Mouse (Mus musculus): ENCODE results near the gene Zscan10. TPM values are rescaled to one million over a fixed set of nuclear protein-coding genes. Genes with fewer than 3 reads are reported as not detected.
"Not testable (repeated sequence)": the region's sequence is repeated elsewhere in the genome, so short reads cannot be mapped to it uniquely, and the experiment has no call there.

The Zscan10 gene
- total RNA-seq, 2 experiments from 2014 or later, result not detected

DNA sequence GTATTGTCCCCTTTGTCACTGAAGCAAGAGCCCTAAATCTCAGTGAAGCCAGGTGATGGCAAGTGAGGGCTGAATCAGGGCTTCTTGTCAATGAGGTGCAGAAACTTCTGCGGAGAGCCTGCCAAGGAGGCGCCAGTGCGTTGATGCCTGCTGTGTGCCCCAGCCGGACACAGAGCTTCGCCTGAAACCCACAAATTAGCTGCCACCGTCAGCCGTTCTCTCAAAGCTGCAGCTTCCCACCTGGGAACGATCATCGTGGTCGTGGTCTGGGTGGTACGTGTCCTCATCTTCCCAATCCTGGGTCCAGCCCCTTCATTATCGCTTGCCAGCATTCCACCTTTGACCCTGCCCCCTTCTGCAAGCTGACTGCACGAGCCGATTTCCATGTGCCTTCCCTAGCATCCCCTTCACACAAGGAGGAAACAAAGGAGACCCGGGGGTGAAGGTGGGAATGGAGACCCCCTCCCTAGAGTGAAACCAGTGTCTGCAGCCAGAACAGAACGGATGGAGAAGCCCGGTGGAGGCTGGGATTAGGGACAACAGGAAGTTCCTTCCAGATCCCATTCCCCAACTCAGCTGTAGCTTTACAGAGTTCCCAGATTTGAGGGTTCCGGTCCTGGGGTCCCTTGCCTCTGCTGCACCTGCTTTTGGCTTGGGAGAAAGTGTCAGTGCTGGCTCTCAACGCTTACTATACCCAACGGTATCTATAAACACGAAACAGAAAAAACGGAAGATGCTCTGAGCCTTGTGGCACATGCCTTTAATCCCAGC, 14.8 kb upstream of the Zscan10 start:
- peak; percentile 47 for ATAC-seq (replicated peaks; ENCODE audit: poor library complexity, severe bottlenecking)

DNA sequence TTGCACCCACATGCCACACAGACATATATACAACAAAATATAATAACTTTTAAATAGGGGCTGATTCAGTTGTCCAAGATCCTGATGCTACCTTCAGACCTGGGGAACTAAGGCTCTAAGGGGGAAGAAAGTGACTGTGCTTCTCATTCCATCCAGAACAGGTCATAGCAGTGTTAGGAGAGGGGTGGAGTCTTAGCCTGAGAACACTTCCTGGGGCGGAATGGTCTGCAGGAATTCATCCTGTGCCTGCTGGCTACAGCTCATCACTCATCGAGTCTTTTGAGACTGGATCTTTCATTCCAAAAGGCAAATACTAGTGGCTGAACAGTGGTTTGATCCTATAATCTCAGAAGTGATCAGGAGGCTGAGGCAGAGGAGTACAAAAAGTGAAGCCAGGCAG, 13.4 kb upstream of the Zscan10 start:
- ATAC-seq (replicated peaks; ENCODE audit: poor library complexity, severe bottlenecking), result no peak

DNA sequence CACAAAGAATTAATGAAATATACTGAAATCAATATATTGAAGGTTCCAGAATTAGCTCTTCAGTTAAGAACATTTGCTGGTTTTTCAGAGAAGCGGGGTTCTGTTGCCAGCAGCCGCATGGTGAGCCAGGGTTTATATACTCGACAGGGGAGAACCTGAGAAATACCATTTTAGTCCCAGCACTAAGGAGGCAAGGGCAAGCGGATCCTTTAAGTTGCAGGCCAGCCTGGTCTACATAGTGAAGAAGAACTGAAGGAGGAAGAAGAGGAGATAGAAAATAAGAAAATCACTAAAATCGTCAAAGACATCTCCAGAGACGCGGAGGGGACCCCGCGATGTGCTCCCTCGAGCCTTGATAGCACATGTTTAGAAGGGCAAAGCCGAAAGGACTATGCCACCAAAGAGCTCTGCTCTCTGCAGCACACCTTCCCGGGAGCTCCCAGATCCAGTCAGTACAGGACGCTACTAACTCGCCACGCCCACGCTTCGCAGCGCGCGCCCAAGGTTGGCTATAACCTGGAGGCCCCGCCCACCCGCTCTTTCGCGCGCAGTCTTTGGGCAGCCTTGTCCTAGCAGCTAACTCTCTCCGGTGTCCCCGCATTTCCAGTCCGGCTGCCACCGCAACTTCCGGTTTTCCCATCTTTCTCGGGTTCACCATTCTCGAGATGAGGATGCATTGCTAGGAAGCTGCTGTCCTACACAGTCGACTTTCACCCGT, 8.3 kb upstream of the Zscan10 start:
- ATAC-seq (replicated peaks; ENCODE audit: poor library complexity, severe bottlenecking), result peak; percentile 98

DNA sequence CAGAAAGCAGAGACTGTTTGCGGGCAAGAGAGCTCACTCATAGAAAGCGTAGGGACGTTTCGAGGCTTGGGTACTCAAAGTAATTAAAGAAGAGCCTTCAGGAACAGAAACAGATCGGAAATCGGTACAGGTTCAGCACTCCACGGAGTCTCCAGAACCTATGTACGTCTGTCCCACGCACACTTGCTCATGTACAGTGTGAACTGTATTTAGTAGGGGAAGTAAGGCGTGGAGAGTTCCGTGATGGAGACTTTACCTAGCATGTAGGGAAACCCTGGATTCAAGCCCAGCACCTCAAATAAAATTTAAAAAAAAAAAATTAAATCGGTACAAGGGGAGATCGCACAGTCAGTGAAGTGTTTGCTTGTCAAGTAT, 7.7 kb upstream of the Zscan10 start:
- peak; percentile 61 for ATAC-seq (replicated peaks; ENCODE audit: poor library complexity, severe bottlenecking)

DNA sequence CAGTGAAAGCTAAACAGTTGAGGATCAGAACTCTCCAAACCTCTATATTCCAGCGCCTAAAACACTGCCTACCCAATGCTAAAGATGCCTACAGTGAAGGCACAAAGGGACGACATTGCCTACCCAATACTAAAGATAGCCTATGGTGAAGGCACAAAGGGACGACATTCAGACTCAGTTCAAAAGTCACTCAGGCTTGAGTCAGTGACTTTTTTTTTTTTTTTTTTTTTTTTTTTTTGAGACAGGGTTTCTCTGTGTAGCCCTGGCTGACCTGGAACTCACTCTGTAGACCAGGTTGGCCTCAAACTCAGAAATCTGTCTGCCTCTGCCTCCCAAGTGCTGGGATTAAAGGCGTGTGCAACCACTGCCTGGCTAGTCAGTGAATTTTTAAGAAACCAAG, 5.5 kb upstream of the Zscan10 start:
- ATAC-seq (replicated peaks; ENCODE audit: poor library complexity, severe bottlenecking), result not testable (repeated sequence)

DNA sequence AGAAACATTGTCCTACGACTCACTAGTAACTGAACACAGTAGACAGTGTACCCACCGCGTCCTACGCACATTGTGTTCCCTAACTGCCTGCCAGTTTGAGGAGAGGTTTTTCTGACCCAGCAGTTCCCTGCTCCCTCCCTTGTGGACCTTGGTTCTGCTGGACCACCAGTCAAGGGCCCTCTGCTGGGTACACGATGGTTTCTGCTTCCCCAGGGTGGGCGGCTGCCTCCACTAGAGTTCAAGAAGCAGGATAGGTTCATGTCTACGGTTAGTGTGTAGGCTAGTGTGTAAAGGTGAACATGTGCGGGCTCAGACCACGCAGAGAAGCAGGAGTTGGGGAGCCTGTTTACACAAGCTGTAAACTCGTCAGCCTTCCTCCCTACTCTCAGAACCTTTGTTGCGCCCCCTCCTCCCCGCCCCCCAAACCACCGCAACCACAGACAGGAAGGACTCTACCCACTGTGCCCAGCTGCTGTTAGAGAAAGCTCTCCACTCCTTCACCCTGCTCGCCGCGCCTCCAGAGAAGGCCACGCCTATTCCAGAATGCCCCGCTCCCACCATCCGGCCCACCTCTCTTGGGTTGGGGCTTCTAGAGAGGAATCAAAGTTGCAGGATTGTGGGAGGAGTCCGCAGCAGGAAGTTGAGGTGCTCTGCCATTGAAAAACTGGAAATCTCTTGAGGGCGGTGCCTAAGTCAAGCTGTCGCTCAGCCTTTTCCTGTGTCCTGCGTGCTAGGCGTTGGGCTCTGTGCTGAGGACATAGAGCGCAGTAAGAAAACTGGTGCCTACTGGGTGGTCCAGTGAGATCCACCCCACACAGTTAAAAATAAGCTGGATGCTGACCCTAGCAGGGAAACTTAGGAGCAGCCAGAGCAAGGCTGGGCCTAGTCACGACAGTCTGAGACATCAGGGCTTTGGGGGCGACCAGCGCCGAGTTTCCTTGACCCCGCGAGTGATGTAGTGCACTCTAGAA, 1.8 kb upstream of the Zscan10 start, which contains the start of gene Zfp13:
Gene Zfp13, minus strand, starts transcription at position 906 of the 971 bp plus-strand sequence.
- peak; percentile 91 for ATAC-seq (replicated peaks; ENCODE audit: poor library complexity, severe bottlenecking)

DNA sequence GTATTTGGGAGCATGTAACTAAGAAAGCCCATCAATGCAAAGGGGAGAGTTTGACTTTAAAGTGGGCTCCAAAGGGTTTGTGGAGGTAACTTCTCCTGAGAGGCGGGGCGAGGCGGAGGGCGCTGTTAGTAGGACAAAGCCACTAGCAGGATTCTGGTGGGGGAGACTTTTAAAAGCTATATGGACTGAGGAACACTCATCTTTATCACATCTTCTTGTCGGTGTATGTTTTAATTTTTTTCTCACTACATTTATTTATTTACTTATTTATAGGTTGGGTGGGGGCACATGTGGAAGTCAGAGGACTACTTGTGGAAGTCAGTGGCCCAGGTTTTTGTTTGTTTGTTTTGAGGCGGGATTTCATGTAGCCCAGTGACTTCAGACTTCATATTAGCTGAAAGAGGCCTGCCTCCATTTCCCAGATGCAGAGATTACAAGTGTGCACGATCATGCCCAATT, 1.0 kb upstream of the Zscan10 start:
- ATAC-seq (replicated peaks; ENCODE audit: poor library complexity, severe bottlenecking), result no peak

DNA sequence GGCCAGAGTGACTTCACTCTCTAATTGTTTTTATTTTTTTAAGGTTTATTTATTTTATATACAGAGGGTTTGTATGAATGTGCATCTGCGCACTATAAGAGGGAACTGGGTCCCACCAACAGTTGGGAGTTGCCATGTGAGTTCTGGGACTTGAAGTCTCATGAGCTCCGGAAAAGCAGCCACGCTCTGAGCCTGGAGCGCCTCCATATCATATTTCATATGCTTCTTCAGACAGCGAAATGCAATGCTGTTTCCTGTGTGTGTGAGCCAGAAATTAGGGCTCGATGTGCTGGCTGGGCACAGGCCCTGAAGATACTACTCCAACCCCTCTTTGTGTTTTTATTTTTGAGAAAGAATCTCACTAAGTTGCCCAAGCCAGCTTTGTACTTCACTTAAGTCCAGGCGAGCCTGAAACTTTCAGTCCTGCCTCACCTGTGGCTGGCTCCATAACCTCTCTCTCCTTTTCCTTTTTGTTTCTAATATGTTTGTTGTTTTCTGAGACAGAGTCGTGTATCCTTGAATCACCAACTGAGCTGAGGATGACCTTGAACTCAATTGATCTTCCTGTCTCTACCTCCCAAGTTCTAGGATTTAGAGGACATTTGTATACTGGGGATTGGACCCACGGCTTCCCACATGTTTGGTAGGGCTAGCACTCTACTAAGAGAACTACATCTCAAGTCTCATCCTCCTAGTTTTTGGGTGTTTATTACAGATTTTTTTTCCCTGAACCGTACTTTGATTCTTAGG, 1.4 kb downstream of the Zscan10 start:
- ATAC-seq (replicated peaks; ENCODE audit: poor library complexity, severe bottlenecking), result no peak

DNA sequence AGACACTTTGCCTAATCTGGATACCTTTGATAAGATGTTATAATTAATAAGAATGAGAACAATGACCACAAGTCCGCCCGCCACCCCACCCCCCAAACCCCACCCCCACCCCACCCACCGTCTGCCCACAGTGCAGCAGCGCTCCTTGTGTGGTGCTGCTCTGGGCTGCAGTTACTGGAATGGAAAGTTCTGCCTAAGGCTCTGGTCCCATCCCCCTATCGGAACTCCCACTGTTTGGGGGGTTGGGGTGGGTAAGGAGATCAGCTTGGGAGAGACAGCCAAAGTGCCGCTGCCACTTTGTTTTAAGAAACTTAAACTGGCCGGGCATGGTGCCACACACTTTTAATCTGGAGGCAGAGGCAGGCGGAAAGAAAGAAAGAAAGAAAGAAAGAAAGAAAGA, 2.4 kb downstream of the Zscan10 start:
- ATAC-seq (replicated peaks; ENCODE audit: poor library complexity, severe bottlenecking), result no peak

DNA sequence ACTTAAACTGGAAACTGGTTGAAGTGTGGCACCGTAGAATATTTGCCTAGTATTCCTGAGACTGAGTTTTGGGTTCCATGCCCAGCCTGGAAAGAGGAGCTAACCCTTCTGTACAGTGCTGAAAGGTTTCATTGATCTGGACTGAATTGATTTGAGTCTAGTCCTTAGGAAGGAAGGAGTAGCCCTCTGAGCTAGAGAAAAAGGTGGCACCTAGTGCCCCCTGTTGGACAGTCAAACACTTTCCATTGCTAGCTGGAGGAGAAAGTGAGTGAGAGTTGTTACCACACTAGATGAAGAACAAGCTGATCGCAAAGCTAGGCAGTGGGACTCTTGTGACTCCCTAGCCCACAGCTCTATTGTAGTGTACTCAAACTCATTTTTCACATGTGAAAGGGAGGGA, 2.9 kb downstream of the Zscan10 start:
- peak; percentile 40 for ATAC-seq (replicated peaks; ENCODE audit: poor library complexity, severe bottlenecking)

DNA sequence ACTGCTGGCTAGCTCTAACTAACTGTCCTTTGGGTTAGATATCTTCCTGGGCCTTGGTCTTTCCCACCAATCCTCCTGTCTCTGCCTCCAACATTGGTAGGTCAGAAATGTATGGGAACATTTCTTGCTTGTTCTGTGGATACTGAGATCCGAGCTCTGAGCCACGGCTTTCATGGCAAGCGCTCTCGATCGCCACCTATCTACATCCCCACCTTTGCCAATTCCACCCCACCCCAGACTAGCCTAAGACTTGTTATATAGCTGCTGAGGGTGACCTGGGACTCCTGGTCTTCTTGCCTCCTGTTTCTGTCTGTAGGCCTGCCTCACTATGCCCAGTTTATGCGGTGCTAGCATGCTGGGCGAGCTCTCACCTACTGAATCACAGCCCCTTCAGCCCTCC, 3.7 kb downstream of the Zscan10 start:
- no peak for ATAC-seq (replicated peaks; ENCODE audit: poor library complexity, severe bottlenecking)

DNA sequence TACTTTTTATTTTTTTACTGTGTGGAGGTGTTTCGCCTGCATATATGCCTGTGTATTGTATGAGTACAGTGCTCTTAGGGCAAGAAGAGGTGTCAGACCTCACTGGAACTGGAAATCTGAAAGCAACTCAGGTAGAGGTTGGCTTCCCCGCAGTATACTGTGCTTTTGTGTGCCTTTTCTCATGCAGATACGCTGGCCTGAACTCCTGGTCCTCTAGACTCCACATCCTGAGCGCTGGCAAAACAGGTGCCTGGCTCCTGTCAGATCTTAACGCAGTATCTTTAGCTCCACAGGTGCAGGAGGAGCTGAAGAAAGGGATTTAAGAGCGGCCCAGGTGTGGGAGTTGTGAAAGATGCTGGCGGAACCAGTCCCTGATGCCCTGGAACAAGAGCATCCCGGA, 4.6 kb downstream of the Zscan10 start:
- ATAC-seq (replicated peaks; ENCODE audit: poor library complexity, severe bottlenecking), result no peak

DNA sequence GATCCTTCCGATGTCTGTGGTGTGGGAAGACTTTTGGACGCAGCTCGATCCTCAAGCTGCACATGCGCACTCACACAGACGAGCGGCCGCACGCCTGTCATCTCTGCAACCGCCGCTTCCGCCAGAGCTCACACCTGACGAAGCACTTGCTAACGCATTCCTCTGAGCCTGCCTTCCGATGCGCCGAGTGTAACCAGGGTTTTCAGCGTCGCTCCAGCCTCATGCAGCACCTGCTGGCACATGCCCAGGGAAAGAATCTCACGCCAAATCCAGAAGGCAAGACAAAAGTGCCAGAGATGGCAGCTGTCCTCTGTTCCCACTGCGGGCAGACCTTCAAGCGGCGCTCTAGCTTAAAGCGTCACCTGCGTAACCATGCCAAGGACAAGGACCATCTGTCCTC, 9.0 kb downstream of the Zscan10 start:
- no peak for ATAC-seq (replicated peaks; ENCODE audit: poor library complexity, severe bottlenecking)

DNA sequence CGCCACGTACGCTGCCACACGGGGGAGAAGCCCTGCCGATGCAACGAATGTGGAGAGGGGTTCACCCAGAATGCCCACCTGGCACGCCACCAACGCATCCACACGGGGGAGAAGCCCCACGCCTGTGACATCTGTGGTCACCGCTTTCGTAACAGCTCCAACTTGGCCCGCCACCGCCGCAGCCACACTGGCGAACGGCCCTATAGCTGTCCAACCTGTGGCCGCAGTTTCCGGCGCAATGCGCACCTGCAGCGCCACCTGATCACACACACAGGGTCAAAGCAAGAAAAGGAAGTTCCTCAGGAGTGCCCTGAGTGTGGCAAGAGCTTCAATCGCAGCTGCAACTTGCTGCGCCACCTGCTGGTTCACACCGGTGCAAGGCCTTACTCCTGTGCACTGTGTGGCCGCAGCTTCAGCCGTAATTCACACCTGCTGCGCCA, 9.7 kb downstream of the Zscan10 start:
- ATAC-seq (replicated peaks; ENCODE audit: poor library complexity, severe bottlenecking), result peak; percentile 90

DNA sequence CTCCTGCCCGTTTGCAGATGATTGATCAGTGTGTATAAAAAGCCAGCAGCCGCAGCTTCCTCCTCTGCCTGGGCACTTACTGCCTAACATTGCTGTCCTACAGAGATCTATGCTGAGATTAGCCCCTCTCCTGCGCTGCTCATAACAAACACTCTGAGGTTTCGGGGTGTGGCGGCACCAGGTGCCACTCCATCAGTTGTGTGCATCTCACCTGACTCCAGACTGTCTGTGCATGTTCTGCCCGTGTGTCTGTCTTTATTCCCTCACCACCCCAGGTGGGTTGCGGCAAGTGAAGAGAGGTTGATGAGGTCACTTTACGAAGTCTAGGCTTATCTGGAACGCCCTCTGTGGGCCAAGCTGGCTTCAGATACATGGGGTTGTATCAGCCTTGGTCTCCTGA, 16.4 kb downstream of the Zscan10 start:
- peak; percentile 80 for ATAC-seq (replicated peaks; ENCODE audit: poor library complexity, severe bottlenecking)

DNA sequence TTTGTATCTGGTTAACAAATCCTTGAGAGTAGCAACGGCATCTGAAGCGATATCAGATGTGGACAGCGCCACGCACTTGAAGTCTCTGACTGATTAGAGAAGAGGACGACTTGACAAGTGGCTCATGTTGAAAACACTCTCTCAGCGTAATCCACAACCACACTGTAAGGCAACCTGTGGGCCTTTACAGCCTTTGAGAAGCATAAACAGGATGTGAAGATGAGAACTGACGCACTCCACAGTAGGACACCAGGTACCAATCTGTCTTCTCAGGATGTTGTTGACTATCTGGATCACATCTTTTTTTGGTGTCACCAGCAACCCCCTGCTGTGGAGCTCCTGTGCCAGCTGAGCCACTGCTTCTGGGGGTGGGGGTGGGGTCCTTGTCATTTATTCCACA, 19.7 kb downstream of the Zscan10 start:
- ATAC-seq (replicated peaks; ENCODE audit: poor library complexity, severe bottlenecking), result no peak

DNA sequence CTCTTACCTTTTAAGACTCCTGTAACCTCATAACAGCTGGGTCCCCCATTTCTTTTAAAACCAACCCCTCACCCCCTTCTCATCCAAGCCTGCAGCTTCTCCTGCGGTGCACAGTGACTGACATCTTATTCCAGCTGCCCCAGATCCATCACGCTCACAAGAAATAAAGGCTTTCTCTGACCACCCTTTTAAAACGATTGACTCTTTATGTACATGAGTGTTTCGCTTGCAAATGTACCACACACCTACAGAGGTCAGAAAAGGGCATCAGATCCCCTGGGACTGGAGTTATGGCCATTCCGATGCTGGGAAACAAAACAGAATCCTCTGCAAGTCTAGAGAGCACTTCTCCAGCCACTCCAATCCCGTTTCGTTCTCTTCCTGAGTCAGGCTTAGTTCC, 27.2 kb downstream of the Zscan10 start:
- ATAC-seq (replicated peaks; ENCODE audit: poor library complexity, severe bottlenecking), result no peak

DNA sequence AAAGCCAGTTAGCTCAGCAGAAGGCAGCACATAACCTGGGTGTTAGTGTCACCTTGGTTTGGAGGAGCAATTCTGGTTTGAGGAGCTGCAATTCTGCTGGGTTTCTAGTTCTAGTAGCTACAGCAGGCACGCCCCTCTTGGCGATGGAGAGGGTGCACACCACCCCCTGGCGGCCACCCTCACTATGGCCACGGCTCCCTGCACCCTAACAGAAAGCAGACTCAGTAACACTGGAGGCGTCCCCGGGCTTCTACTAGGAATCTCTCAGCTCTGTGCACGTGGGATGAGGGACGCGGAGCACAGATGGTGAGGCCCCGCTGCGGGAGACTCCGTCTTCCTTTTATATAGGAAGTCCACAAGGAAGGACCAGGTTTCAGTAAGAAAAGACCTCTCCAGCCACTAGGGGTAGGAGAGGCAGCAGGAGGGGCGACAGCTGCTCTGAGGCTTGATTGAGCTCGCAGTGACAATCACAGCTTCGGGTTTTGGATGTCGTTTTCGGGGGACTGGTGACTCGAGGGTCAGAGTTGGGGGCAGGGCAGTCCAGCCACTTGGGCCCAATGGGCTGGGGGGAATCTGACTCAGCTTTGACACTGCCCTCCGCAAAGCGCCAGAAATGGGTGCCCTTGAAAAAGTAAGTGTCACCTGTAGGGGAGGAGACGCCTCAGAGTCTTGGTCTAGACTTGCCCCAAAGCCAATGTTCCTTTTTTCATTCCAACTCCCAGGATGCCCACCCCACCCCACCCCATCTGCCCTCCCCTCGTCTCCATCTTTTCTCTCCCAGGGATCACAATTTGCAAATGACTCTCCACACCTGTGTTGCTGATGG, 29.8 kb downstream of the Zscan10 start:
- peak; percentile 94 for ATAC-seq (replicated peaks; ENCODE audit: poor library complexity, severe bottlenecking)

DNA sequence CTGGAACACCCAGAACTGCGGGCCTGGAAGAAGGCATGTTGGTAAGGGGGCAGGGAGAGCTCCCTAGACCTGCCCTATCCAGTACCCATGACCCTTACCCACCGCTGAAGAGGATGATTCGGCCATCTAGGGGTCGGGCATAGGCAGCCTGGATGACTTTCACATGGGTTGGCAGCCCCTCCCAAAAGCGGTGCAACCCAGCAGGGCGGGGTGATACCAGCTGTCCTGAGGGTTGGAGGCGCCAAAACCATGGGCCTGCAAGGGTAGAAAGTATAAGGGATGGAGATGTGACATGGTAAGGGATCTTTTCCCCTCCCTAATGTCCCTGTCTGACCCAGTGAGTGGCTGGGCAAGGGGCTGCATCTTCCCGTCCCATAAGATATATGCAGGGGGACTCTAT, 30.6 kb downstream of the Zscan10 start:
- no peak for ATAC-seq (replicated peaks; ENCODE audit: poor library complexity, severe bottlenecking)
